Mouse (Mus musculus) CH12.LX (cell line): ENCODE results near the gene Pgap3. TPM values are rescaled to one million over a fixed set of nuclear protein-coding genes. Genes with fewer than 3 reads are reported as not detected.

Source experiments
- DNase-seq: peaks from one replicate; pipeline ENCODE4 v3.0.0-alpha.2; 2013; ENCODE audit errors: extremely low read depth
- H3K27ac ChIP-seq: 2 replicates; pipeline ENCODE4 v1.5.1; 2012; ENCODE audit warnings: low read depth, mild to moderate bottlenecking, control low read depth, moderate library complexity; ENCODE audit not compliant: insufficient read depth
- H3K27me3 ChIP-seq: replicated peaks from 2 replicates; pipeline ENCODE3; 2012; ENCODE audit warnings: inconsistent platforms
- H3K36me3 ChIP-seq, 2 experiments: replicated peaks in 1 of 2; 2 replicates each; pipeline versions ENCODE3 to v1.6.1; 2012; ENCODE audit warnings: inconsistent platforms in 1 of 2, low read length in 1 of 2, mild to moderate bottlenecking in 1 of 2, mixed read lengths in 1 of 2, moderate library complexity in 1 of 2; ENCODE audit not compliant: control insufficient read depth in 1 of 2, insufficient read depth in 1 of 2
- H3K4me1 ChIP-seq, 2 experiments: 2 replicates each; pipeline ENCODE4 v1.6.1; 2012; ENCODE audit warnings: inconsistent platforms in 1 of 2, moderate library complexity in 1 of 2; ENCODE audit not compliant: insufficient read depth in 2 of 2, control insufficient read depth in 1 of 2
- H3K4me2 ChIP-seq: 2 replicates; pipeline ENCODE4 v1.6.1; 2012; ENCODE audit warnings: low read depth, mild to moderate bottlenecking, control low read depth; ENCODE audit not compliant: poor library complexity, insufficient read depth, severe bottlenecking
- H3K4me3 ChIP-seq, 3 experiments: fragments of 150-350 bp in 1 of 3; sonication (generic) in 1 of 3; replicated peaks in 1 of 3; 2 replicates each; pipeline versions ENCODE3 to v1.5.1; 2011 to 2012; ENCODE audit warnings: low read depth in 2 of 3, low read length in 2 of 3, mild to moderate bottlenecking in 2 of 3, moderate library complexity in 2 of 3, control low read depth in 1 of 3, improper control_type of control experiment in 1 of 3, inconsistent platforms in 1 of 3, mixed read lengths in 1 of 3; ENCODE audit not compliant: poor library complexity in 1 of 3
- H3K79me2 ChIP-seq: replicated peaks from 2 replicates; pipeline ENCODE4 v1.6.1; 2012; ENCODE audit warnings: mild to moderate bottlenecking, moderate library complexity; ENCODE audit not compliant: control insufficient read depth, poor library complexity, insufficient read depth, severe bottlenecking; ENCODE audit errors: extremely low read depth
- H3K9ac ChIP-seq: 2 replicates; pipeline ENCODE4 v1.6.1; 2012; ENCODE audit warnings: low read depth, mild to moderate bottlenecking, control low read depth, moderate library complexity; ENCODE audit not compliant: insufficient read depth
- H3K9me3 ChIP-seq: replicated peaks from 2 replicates; pipeline ENCODE3; 2012; ENCODE audit warnings: low read length, inconsistent platforms, mixed read lengths
- BHLHE40 ChIP-seq: IDR thresholded peaks from 2 replicates; pipeline ENCODE4 v1.6.1; 2011; ENCODE audit warnings: mild to moderate bottlenecking, low read depth, low read length, improper control_type of control experiment
- CHD2 ChIP-seq: IDR thresholded peaks from 2 replicates; pipeline ENCODE4 v1.6.1; 2011; ENCODE audit warnings: low read length, improper control_type of control experiment
- CTCF ChIP-seq, 2 experiments: IDR thresholded peaks in 1 of 2; conservative IDR thresholded peaks in 1 of 2; 2 replicates each; pipeline ENCODE4 v1.5.1; 2011 to 2012; ENCODE audit warnings: low read depth in 2 of 2, low read length in 2 of 2, improper control_type of control experiment in 1 of 2, inconsistent platforms in 1 of 2, mild to moderate bottlenecking in 1 of 2, moderate library complexity in 1 of 2
- EP300 ChIP-seq: IDR thresholded peaks from 2 replicates; pipeline ENCODE4 v1.6.1; 2011; ENCODE audit warnings: low read length, improper control_type of control experiment
- GABPA ChIP-seq: IDR thresholded peaks from 2 replicates; pipeline ENCODE4 v1.6.1; 2012; ENCODE audit warnings: low read depth, low read length, improper control_type of control experiment, inconsistent platforms; ENCODE audit not compliant: insufficient replicate concordance
- JUN ChIP-seq: IDR thresholded peaks from 2 replicates; pipeline ENCODE4 v1.6.1; 2011; ENCODE audit warnings: low read depth, mild to moderate bottlenecking, low read length, improper control_type of control experiment, moderate library complexity; ENCODE audit not compliant: insufficient read depth
- JUND ChIP-seq: conservative IDR thresholded peaks from 2 replicates; pipeline ENCODE4 v1.6.1; 2011; ENCODE audit warnings: low read depth, low read length, improper control_type of control experiment
- KAT2A ChIP-seq: IDR thresholded peaks from 2 replicates; pipeline ENCODE4 v1.6.1; 2012; ENCODE audit warnings: low read length, improper control_type of control experiment, inconsistent platforms; ENCODE audit not compliant: insufficient replicate concordance
- MAZ ChIP-seq: IDR thresholded peaks from 2 replicates; pipeline ENCODE4 v1.6.1; 2012; ENCODE audit warnings: low read depth, mild to moderate bottlenecking, inconsistent platforms, low read length, improper control_type of control experiment, moderate library complexity
- MXI1 ChIP-seq: IDR thresholded peaks from 2 replicates; pipeline ENCODE4 v1.6.1; 2011; ENCODE audit warnings: mild to moderate bottlenecking, low read depth, low read length, improper control_type of control experiment
- NELFE ChIP-seq: IDR thresholded peaks from 2 replicates; pipeline ENCODE4 v1.6.1; 2011; ENCODE audit warnings: low read depth, low read length, improper control_type of control experiment
- NRF1 ChIP-seq: IDR thresholded peaks from 2 replicates; pipeline ENCODE4 v1.6.1; 2014; ENCODE audit warnings: low read depth, mild to moderate bottlenecking, inconsistent platforms, low read length, improper control_type of control experiment, moderate library complexity
- POLR2A ChIP-seq: IDR thresholded peaks from 2 replicates; pipeline ENCODE4 v1.6.1; 2011; ENCODE audit warnings: low read depth, mild to moderate bottlenecking, improper control_type of control experiment, low read length
- RAD21 ChIP-seq: IDR thresholded peaks from 2 replicates; pipeline ENCODE4 v1.6.1; 2011; ENCODE audit warnings: low read depth, mild to moderate bottlenecking, low read length, improper control_type of control experiment, moderate library complexity
- TCF12 ChIP-seq: IDR thresholded peaks from 2 replicates; pipeline ENCODE4 v1.6.1; 2014; ENCODE audit warnings: low read depth, mild to moderate bottlenecking, inconsistent platforms, low read length, improper control_type of control experiment
- UBTF ChIP-seq: IDR thresholded peaks from 2 replicates; pipeline ENCODE4 v1.6.1; 2012; ENCODE audit warnings: low read depth, mild to moderate bottlenecking, inconsistent platforms, low read length, improper control_type of control experiment, moderate library complexity
- ZC3H11A ChIP-seq: IDR thresholded peaks from 2 replicates; pipeline ENCODE4 v1.6.1; 2012; ENCODE audit warnings: low read depth, mild to moderate bottlenecking, inconsistent platforms, low read length, improper control_type of control experiment
- ZKSCAN1 ChIP-seq: IDR thresholded peaks from 2 replicates; pipeline ENCODE4 v1.6.1; 2012; ENCODE audit warnings: low read depth, inconsistent platforms, low read length, improper control_type of control experiment, borderline replicate concordance
- ZMIZ1 ChIP-seq: IDR thresholded peaks from 2 replicates; pipeline ENCODE4 v1.6.1; 2012; ENCODE audit warnings: low read depth, mild to moderate bottlenecking, inconsistent platforms, low read length, improper control_type of control experiment
- ZNF384 ChIP-seq: IDR thresholded peaks from 2 replicates; pipeline ENCODE4 v1.6.1; 2012; ENCODE audit warnings: low read depth, low read length, improper control_type of control experiment, inconsistent platforms
- dilution Hi-C: fragments of 300-500 bp; cut with MboI; formaldehyde crosslinking; loops from 2 replicates; pipeline ENCODE4 v1.14.3; 2020; ENCODE audit warnings: low sequenced_read_pairs; ENCODE audit not compliant: extremely low pct_unique_long_range_greater_than_20kb, extremely low pct_ligation_motif_present
- in situ Hi-C: fragments of 300-500 bp; cut with MboI; formaldehyde crosslinking; loops from 3 replicates; pipeline ENCODE4 v1.14.3; 2019; ENCODE audit warnings: low sequenced_read_pairs, low pct_ligation_motif_present, low pct_unique_long_range_greater_than_20kb, mixed read lengths
- polyA plus RNA-seq: library from polyadenylated mRNA; unstranded; fragments of >175 nt; gene quantifications from 2 replicates; pipeline ENCODE4 v1.2.1, GENCODE M21; 2012; ENCODE audit warnings: low read depth; ENCODE audit not compliant: insufficient read length
- total RNA-seq, 2 experiments: library from RNA; depleted of rRNA; stranded (reverse); fragments of 300-350 nt in 1 of 2; fragments of >200 nt in 1 of 2; gene quantifications; 2 replicates each; pipeline ENCODE4 v1.2.3; 2012 to 2014

Gene Pgap3
- total and polyA plus RNA-seq, 3 experiments: 3.3 to 6.9 (median 6.5) TPM

DNA sequence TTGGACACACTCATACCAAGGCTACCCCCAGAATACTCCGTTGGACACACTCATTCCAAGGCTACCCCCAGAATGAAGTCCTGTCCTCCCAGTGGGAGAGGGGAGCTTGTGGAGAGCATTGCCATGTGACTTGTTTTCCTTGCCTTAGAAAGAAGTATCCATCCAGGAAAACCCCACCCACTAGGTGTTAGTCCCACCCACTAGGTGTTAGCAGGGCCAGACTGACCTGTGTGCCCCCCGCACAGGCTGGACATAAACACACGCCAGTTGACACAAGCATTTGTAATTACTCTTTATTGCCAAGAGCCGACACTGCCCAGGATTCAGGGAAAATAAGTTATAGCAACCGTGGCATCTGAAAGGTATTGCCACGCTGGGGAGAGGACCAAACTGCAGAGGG, 37.2 kb upstream of the Pgap3 start:
- dilution Hi-C loops (no loop called here), in situ Hi-C loops (no loop called here)
- TF ChIP-seq JUND (no peak), EP300 (no peak), GABPA (no peak), POLR2A (no peak), CTCF (conservative IDR thresholded peaks at IDR 0.05 in 1 of 2, IDR thresholded peaks at IDR 0.05 in 1 of 2; ENCODE audit: low read depth in 2 of 2, low read length in 2 of 2) (no peak), MXI1 (no peak), BHLHE40 (no peak), ZKSCAN1 (no peak), RAD21 (no peak), JUN (no peak), NELFE (no peak), ZNF384 (no peak), MAZ (no peak), TCF12 (no peak), ZC3H11A (no peak), UBTF (no peak), ZMIZ1 (no peak), KAT2A (no peak), NRF1 (no peak), CHD2 (no peak)
- H3K4me2 ChIP-seq: peak overlapping the region; percentile 50; the same call in 1 of the 2 replicates
- H3K4me3 ChIP-seq: no peak overlapping the region
- peaks cover 0 to 10% of the 10 kb centered on the region in 2 experiments; a peak in 3 of 4 replicates for H3K4me1 ChIP-seq
- H3K9ac ChIP-seq: no peak overlapping the region
- H3K36me3 ChIP-seq: peaks cover 4 to 21% of the 10 kb centered on the region in 2 experiments
- no peak overlapping the region for H3K27ac ChIP-seq
- H3K27me3 ChIP-seq: no peaks in the 10 kb centered on the region
- no peaks in the 10 kb centered on the region for H3K79me2 ChIP-seq
- H3K9me3 ChIP-seq: peaks cover 2% of the 10 kb centered on the region
- DNase-seq: no peak

DNA sequence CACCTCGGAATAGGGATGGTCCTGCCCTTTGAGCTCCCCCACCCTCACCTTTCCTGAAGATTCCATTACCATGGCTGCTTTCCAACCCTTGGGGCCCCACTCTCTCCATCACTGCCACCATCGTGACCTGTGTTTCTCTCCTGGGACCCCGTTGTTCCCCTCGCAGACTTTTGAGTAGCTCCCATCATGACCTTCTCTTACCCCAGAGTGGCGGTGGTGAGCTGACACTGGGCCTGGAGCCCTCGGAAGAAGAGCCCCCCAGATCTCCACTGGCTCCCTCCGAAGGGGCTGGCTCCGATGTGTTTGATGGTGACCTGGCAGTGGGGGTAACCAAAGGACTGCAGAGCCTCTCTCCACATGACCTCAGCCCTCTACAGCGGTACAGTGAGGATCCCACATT, 35.4 kb upstream of the Pgap3 start:
- in situ Hi-C loops: no loop called here
- Histone ChIP-seq H3K4me3 (no peak overlapping the region), H3K9ac (no peak overlapping the region), H3K9me3 (no peaks in the 10 kb centered on the region), H3K4me1 (peaks cover 0 to 10% of the 10 kb centered on the region in 2 experiments; a peak in 3 of 4 replicates), H3K27ac (no peak overlapping the region), H3K36me3 (peaks cover 4 to 21% of the 10 kb centered on the region in 2 experiments), H3K27me3 (peaks cover 15% of the 10 kb centered on the region), H3K4me2 (no peak overlapping the region), H3K79me2 (no peaks in the 10 kb centered on the region)
- no peak for TF ChIP-seq JUND
- TF ChIP-seq MXI1: no peak
- dilution Hi-C loops: no loop called here
- no peak for DNase-seq
